Comparison of ENCODE assay signal across 25 mouse cellular contexts in genomic region chr1:93859619-93860018, GRCm38 (mm10). TPM values are rescaled to one million over a fixed set of nuclear protein-coding genes. Genes with fewer than 3 reads are reported as not detected.
"Had no signal": no experiment of that assay in that cellular context is flagged by ENCODE, and none has a peak within 500 bp of the region (broad histone marks: within the 10 kb centered on the region; RNA-seq: fewer than 3 reads in every experiment).

No protein-coding gene starts in this region.

- H3K27me3 ChIP-seq: limb, embryonic 13.5 days; liver, embryonic 12.5 days; liver, embryonic 15.5 days; lung, embryonic 15.5 days; neural tube, embryonic 12.5 days; neural tube, embryonic 15.5 days had no signal

- DNase-seq: kidney, adult 2 months; kidney, postnatal 25 days; layer of hippocampus, postnatal 36 days; left cerebral cortex, postnatal 4 days; liver; lung, adult 18-20 months; lung, postnatal 10 days; lung, postnatal 36 days; midbrain, embryonic 14.5 days; right cerebral cortex, adult 18-20 months; right cerebral cortex, postnatal 25 days; thymus, adult 18-20 months; thymus, postnatal 14 days; thymus, postnatal 4 days had no signal

- H3K36me3 ChIP-seq: limb, embryonic 13.5 days; liver, embryonic 12.5 days; liver, embryonic 15.5 days; lung, embryonic 15.5 days; neural tube, embryonic 12.5 days; neural tube, embryonic 15.5 days had no signal

- H3K27ac ChIP-seq: kidney, postnatal 0 days; limb, embryonic 13.5 days; liver, embryonic 12.5 days; liver, embryonic 15.5 days; lung, embryonic 15.5 days; neural tube, embryonic 12.5 days; neural tube, embryonic 15.5 days had no signal

- H3K4me3 ChIP-seq: limb, embryonic 13.5 days; liver, embryonic 12.5 days; liver, embryonic 15.5 days; lung, embryonic 15.5 days; neural tube, embryonic 12.5 days; neural tube, embryonic 15.5 days had no signal

- H3K4me2 ChIP-seq: limb, embryonic 13.5 days; liver, embryonic 12.5 days; liver, embryonic 15.5 days; lung, embryonic 15.5 days; midbrain, embryonic 11.5 days; neural tube, embryonic 12.5 days; neural tube, embryonic 15.5 days had no signal

- H3K4me1 ChIP-seq: limb, embryonic 13.5 days; liver, embryonic 12.5 days; liver, embryonic 15.5 days; neural tube, embryonic 12.5 days; neural tube, embryonic 15.5 days had no signal

- H3K9me3 ChIP-seq: limb, embryonic 13.5 days; liver, embryonic 12.5 days; liver, embryonic 15.5 days; lung, embryonic 15.5 days; neural tube, embryonic 12.5 days; neural tube, embryonic 15.5 days had no signal

- H3K9ac ChIP-seq: limb, embryonic 13.5 days; liver, embryonic 12.5 days; liver, embryonic 15.5 days; lung, embryonic 15.5 days; neural tube, embryonic 12.5 days; neural tube, embryonic 15.5 days had no signal

- ATAC-seq: liver, embryonic 12.5 days had no signal

RNA-seq across cellular contexts. Expression of gene Gal3st2, which starts 1.5 kb away (rescaled TPM):
- total RNA-seq: left cerebral cortex, postnatal 4 days; megakaryocyte-erythroid progenitor cell, adult 5-6 weeks; midbrain, postnatal 0 days had no signal
- polyA plus RNA-seq: kidney, embryonic 14.5 days; limb, embryonic 13.5 days; liver, embryonic 12.5 days; liver, embryonic 15.5 days; midbrain, embryonic 11.5 days; midbrain, postnatal 0 days; neural tube, embryonic 12.5 days; neural tube, embryonic 15.5 days had no signal

RNA-seq across cellular contexts. Expression of gene Gal3st2b, which starts 58.5 kb away (rescaled TPM):
- total RNA-seq: megakaryocyte-erythroid progenitor cell, adult 5-6 weeks; midbrain, postnatal 0 days had no signal
- polyA plus RNA-seq: kidney, embryonic 14.5 days; kidney, postnatal 0 days; liver, embryonic 12.5 days; liver, embryonic 15.5 days; midbrain, embryonic 11.5 days; midbrain, embryonic 14.5 days; neural tube, embryonic 12.5 days; neural tube, embryonic 15.5 days had no signal
